Mouse (Mus musculus): Measurements from ENCODE around the gene Shisal2a.

- TF ChIP-seq RCOR1 (conservative IDR thresholded peaks at IDR 0.05; ENCODE audit: low read depth, low read length) (no peak), KAT2A (IDR thresholded peaks at IDR 0.05; ENCODE audit: insufficient replicate concordance, low read length) (no peak), SMC3 (IDR thresholded peaks at IDR 0.05; ENCODE audit: low read depth, low read length) (no peak), POLR2A (IDR thresholded peaks at IDR 0.05; ENCODE audit: low read depth, low read length) (no peak), MAX (IDR thresholded peaks at IDR 0.05; ENCODE audit: low read length) (no peak), CTCF (conservative IDR thresholded peaks at IDR 0.05 in 1 of 2, IDR thresholded peaks at IDR 0.05 in 1 of 2; ENCODE audit: low read depth in 2 of 2, low read length in 2 of 2) (peak in 1 of 2 experiments; percentile 24; a peak in 2 of 4 replicates), NRF1 (IDR thresholded peaks at IDR 0.05; ENCODE audit: low read depth, low read length) (no peak), TCF12 (IDR thresholded peaks at IDR 0.05; ENCODE audit: low read depth, low read length) (0 out of 2 replicates have a peak, but pooled peaks have one; percentile 30), USF2 (conservative IDR thresholded peaks at IDR 0.05; ENCODE audit: low read depth, low read length) (no peak), RAD21 (IDR thresholded peaks at IDR 0.05; ENCODE audit: low read depth, low read length) (no peak), UBTF (IDR thresholded peaks at IDR 0.05; ENCODE audit: low read depth, low read length) (no peak), MAZ (IDR thresholded peaks at IDR 0.05; ENCODE audit: low read depth, low read length) (no peak), ZC3H11A (IDR thresholded peaks at IDR 0.05; ENCODE audit: low read depth, low read length) (no peak)
Observed at GRCm38 (mm10) chr4:108369254-108369653, 13.9 kb downstream of the Shisal2a start.

Data from CH12.LX (cell line).